Mouse (Mus musculus): Measurements from ENCODE around the gene Dab2ip. TPM values are rescaled to one million over a fixed set of nuclear protein-coding genes. Genes with fewer than 3 reads are reported as not detected.
A peak's percentile ranks its signal among the peaks of the same experiment; 100 is the strongest.

Gene Dab2ip
- polyA plus RNA-seq, 1 experiment from 2014 or later, result 48.1 TPM

- Histone ChIP-seq H3K4me2 (replicated peaks; ENCODE audit: low read depth) (no peak overlapping the region), H3K4me1 (replicated peaks; ENCODE audit: control insufficient read depth, insufficient read depth) (peaks cover 12% of the 10 kb centered on the region; the same call in 1 of the 2 replicates), H3K9ac (ENCODE audit: low read length) (no peak overlapping the region), H3K36me3 (ENCODE audit: control insufficient read depth, insufficient read depth, low read length) (no peaks in the 10 kb centered on the region), H3K27me3 (ENCODE audit: control insufficient read depth, insufficient read depth, low read length) (no peaks in the 10 kb centered on the region), H3K4me3 (ENCODE audit: low read depth, low read length) (no peak overlapping the region), H3K9me3 (ENCODE audit: control insufficient read depth, low read length) (no peaks in the 10 kb centered on the region), H3K27ac (replicated peaks) (no peak overlapping the region)
- ATAC-seq (ENCODE audit: low FRiP score, low TSS enrichment), result no peak
- 97% methylated on average over 4 of the region's 4 CpGs for WGBS
- no peak for DNase-seq (ENCODE audit: low spot score)
- TF ChIP-seq CTCF (IDR thresholded peaks at IDR 0.05; ENCODE audit: low read depth), result peak; percentile 67
- TF ChIP-seq EP300 (optimal IDR thresholded peaks at IDR 0.05), result no peak
Observed at GRCm38 (mm10) chr2:35512226-35512625, 45.8 kb upstream of the Dab2ip start.

- Histone ChIP-seq H3K27ac (replicated peaks) (peak overlapping the region; percentile 86), H3K36me3 (ENCODE audit: control insufficient read depth, insufficient read depth, low read length) (no peaks in the 10 kb centered on the region), H3K4me3 (ENCODE audit: low read depth, low read length) (no peak overlapping the region), H3K27me3 (ENCODE audit: control insufficient read depth, insufficient read depth, low read length) (no peaks in the 10 kb centered on the region), H3K9ac (ENCODE audit: low read length) (peak overlapping the region; percentile 18; the same call in 1 of the 2 replicates), H3K4me2 (replicated peaks; ENCODE audit: low read depth) (peak overlapping the region; percentile 27), H3K9me3 (ENCODE audit: control insufficient read depth, low read length) (no peaks in the 10 kb centered on the region), H3K4me1 (replicated peaks; ENCODE audit: control insufficient read depth, insufficient read depth) (peaks cover 9% of the 10 kb centered on the region; the same call in 1 of the 2 replicates)
- DNase-seq (ENCODE audit: low spot score) (peak; percentile 53), ATAC-seq (ENCODE audit: low FRiP score, low TSS enrichment) (peak; percentile 50)
- no peak for TF ChIP-seq EP300 (optimal IDR thresholded peaks at IDR 0.05)
- 17% methylated on average over 14 of the region's 14 CpGs for WGBS
Observed at GRCm38 (mm10) chr2:35514051-35514892, 43.8 kb upstream of the Dab2ip start.

- DNase-seq (ENCODE audit: low spot score), result no peak
- 92% methylated on average over 14 of the region's 14 CpGs for WGBS
- Histone ChIP-seq H3K27me3 (ENCODE audit: control insufficient read depth, insufficient read depth, low read length) (no peaks in the 10 kb centered on the region), H3K9ac (ENCODE audit: low read length) (no peak overlapping the region), H3K27ac (replicated peaks) (no peak overlapping the region), H3K4me2 (replicated peaks; ENCODE audit: low read depth) (no peak overlapping the region), H3K4me1 (replicated peaks; ENCODE audit: control insufficient read depth, insufficient read depth) (no peaks in the 10 kb centered on the region), H3K4me3 (ENCODE audit: low read depth, low read length) (no peak overlapping the region), H3K36me3 (ENCODE audit: control insufficient read depth, insufficient read depth, low read length) (no peaks in the 10 kb centered on the region), H3K9me3 (ENCODE audit: control insufficient read depth, low read length) (no peaks in the 10 kb centered on the region)
- ATAC-seq (ENCODE audit: low FRiP score, low TSS enrichment), result no peak
- no peak for TF ChIP-seq CTCF (IDR thresholded peaks at IDR 0.05; ENCODE audit: low read depth)
- TF ChIP-seq EP300 (optimal IDR thresholded peaks at IDR 0.05), result no peak
Observed at GRCm38 (mm10) chr2:35526612-35527242, 31.3 kb upstream of the Dab2ip start.

- no peak overlapping the region for H3K9ac ChIP-seq (ENCODE audit: low read length)
- no peak overlapping the region for H3K4me3 ChIP-seq (ENCODE audit: low read depth, low read length)
- H3K27ac ChIP-seq (replicated peaks), result no peak overlapping the region
- DNase-seq (ENCODE audit: low spot score), result no peak
- 71% methylated on average over 2 of the region's 2 CpGs for WGBS
- no peaks in the 10 kb centered on the region for H3K27me3 ChIP-seq (ENCODE audit: control insufficient read depth, insufficient read depth, low read length)
- H3K4me1 ChIP-seq (replicated peaks; ENCODE audit: control insufficient read depth, insufficient read depth), result no peaks in the 10 kb centered on the region
- H3K36me3 ChIP-seq (ENCODE audit: control insufficient read depth, insufficient read depth, low read length), result no peaks in the 10 kb centered on the region
- peak; percentile 40; the same call in 1 of the 2 replicates for ATAC-seq (ENCODE audit: low FRiP score, low TSS enrichment)
- H3K9me3 ChIP-seq (ENCODE audit: control insufficient read depth, low read length), result no peaks in the 10 kb centered on the region
- TF ChIP-seq CTCF (IDR thresholded peaks at IDR 0.05; ENCODE audit: low read depth) (no peak), EP300 (optimal IDR thresholded peaks at IDR 0.05) (no peak)
- no peak overlapping the region for H3K4me2 ChIP-seq (replicated peaks; ENCODE audit: low read depth)
Observed at GRCm38 (mm10) chr2:35529086-35529485, 29.0 kb upstream of the Dab2ip start.

GRCm38 (mm10) chr2:35529856-35530255, 28.2 kb upstream of the Dab2ip start:
- no peak for ATAC-seq (ENCODE audit: low FRiP score, low TSS enrichment)
- H3K27ac ChIP-seq (replicated peaks), result no peak overlapping the region
- WGBS, result 58% methylated on average over 4 of the region's 4 CpGs
- no peak overlapping the region for H3K9ac ChIP-seq (ENCODE audit: low read length)
- no peak overlapping the region for H3K4me2 ChIP-seq (replicated peaks; ENCODE audit: low read depth)
- H3K27me3 ChIP-seq (ENCODE audit: control insufficient read depth, insufficient read depth, low read length), result no peaks in the 10 kb centered on the region
- H3K36me3 ChIP-seq (ENCODE audit: control insufficient read depth, insufficient read depth, low read length), result no peaks in the 10 kb centered on the region
- no peaks in the 10 kb centered on the region for H3K4me1 ChIP-seq (replicated peaks; ENCODE audit: control insufficient read depth, insufficient read depth)
- H3K4me3 ChIP-seq (ENCODE audit: low read depth, low read length), result no peak overlapping the region
- TF ChIP-seq CTCF (IDR thresholded peaks at IDR 0.05; ENCODE audit: low read depth) (no peak), EP300 (optimal IDR thresholded peaks at IDR 0.05) (no peak)
- DNase-seq (ENCODE audit: low spot score), result no peak
- H3K9me3 ChIP-seq (ENCODE audit: control insufficient read depth, low read length), result no peaks in the 10 kb centered on the region

- no peaks in the 10 kb centered on the region for H3K4me1 ChIP-seq (replicated peaks; ENCODE audit: control insufficient read depth, insufficient read depth)
- no peak for DNase-seq (ENCODE audit: low spot score)
- H3K9ac ChIP-seq (ENCODE audit: low read length), result no peak overlapping the region
- H3K27me3 ChIP-seq (ENCODE audit: control insufficient read depth, insufficient read depth, low read length), result no peaks in the 10 kb centered on the region
- H3K4me2 ChIP-seq (replicated peaks; ENCODE audit: low read depth), result no peak overlapping the region
- no peaks in the 10 kb centered on the region for H3K9me3 ChIP-seq (ENCODE audit: control insufficient read depth, low read length)
- no peaks in the 10 kb centered on the region for H3K36me3 ChIP-seq (ENCODE audit: control insufficient read depth, insufficient read depth, low read length)
- H3K4me3 ChIP-seq (ENCODE audit: low read depth, low read length), result no peak overlapping the region
- 83% methylated on average over 10 of the region's 10 CpGs for WGBS
- H3K27ac ChIP-seq (replicated peaks), result no peak overlapping the region
- TF ChIP-seq EP300 (optimal IDR thresholded peaks at IDR 0.05), result no peak
- TF ChIP-seq CTCF (IDR thresholded peaks at IDR 0.05; ENCODE audit: low read depth), result no peak
- ATAC-seq (ENCODE audit: low FRiP score, low TSS enrichment), result no peak
Observed at GRCm38 (mm10) chr2:35530732-35531131, 27.3 kb upstream of the Dab2ip start.
